8 mouse cellular contexts compared by ENCODE assay signal in the genomic region with DNA sequence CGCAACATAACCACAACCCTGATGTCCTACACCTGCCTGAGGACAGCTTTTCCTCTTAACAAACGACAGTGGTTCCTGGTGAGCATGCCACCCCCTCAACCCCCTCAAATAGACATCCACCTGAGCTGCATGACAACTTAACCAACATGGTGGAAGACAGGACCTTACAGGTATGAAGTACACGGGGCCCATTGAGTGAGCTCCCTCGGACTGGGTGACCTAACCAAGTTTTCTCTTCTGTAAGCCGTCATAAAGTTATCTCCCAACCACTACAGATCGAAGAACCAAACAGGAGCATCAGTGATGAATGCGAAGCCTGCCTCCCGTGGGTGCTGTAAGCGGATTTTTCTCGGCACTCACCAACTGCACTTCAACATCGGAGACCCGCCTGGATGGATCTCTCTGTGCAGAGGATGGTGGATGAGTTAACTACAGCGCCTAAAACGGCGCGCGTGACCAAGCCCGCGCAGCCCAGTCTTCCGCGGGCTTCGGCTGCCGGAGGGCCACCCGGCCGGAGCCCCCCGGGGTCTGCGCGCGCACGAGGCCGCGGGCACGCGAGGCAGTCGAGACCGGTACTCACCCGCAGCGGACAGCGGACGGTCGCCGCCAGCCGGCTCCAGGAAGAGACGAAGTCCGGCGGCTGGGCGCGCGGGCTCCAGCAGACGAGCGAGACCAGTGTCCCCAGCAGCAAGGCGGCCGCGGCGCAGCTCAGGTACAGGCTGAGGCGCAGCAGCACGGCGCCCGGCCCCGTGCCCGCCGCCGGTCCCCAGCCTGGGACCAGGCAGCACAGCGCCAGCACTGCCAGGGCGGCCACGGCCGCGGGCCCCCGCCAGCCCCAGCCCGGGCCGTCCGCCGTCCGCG. TPM values are rescaled to one million over a fixed set of nuclear protein-coding genes. Genes with fewer than 3 reads are reported as not detected.
DNase-seq lines count a peak whose midpoint lies in the region; ATAC-seq and TF ChIP-seq lines count a peak whose summit lies in the region.

Gene Cfap97 (plus strand): TSS at position 570 of the 861 bp plus-strand sequence.

- H3K9me3 ChIP-seq in forebrain, postnatal 0 days (ENCODE audit: low read length), result no peaks in the 10 kb centered on the region
- no peaks in the 10 kb centered on the region for H3K9me3 ChIP-seq in hindbrain, embryonic 10.5 days
- no peaks in the 10 kb centered on the region for H3K9me3 ChIP-seq in megakaryocyte, embryonic 14.5 days

- no peak for TF ChIP-seq POLR2A in cerebellum, adult 2 months (IDR thresholded peaks at IDR 0.05; ENCODE audit: borderline replicate concordance, insufficient read depth, low read length)

- peak within 1 kb of the TSS; percentile 92 for H3K4me3 ChIP-seq in cerebellum, adult 2 months (replicated peaks; ENCODE audit: insufficient read depth, low read depth, low read length)
- peak within 1 kb of the TSS; percentile 89 for H3K4me3 ChIP-seq in forebrain, postnatal 0 days (ENCODE audit: low read depth, low read length)
- peak within 1 kb of the TSS; percentile 83 for H3K4me3 ChIP-seq in hindbrain, embryonic 10.5 days
- H3K4me3 ChIP-seq in megakaryocyte, embryonic 14.5 days (replicated peaks), result peak within 1 kb of the TSS; percentile 97

- peaks cover 13% of the 10 kb centered on the region for H3K4me1 ChIP-seq in cerebellum, adult 2 months (ENCODE audit: control insufficient read depth, insufficient read depth, low read length)
- 0 out of 2 replicates have a peak, but pooled peaks cover 12% of the 10 kb centered on the region for H3K4me1 ChIP-seq in forebrain, postnatal 0 days (ENCODE audit: insufficient read depth)
- H3K4me1 ChIP-seq in hindbrain, embryonic 10.5 days (replicated peaks), result peaks cover 18% of the 10 kb centered on the region
- H3K4me1 ChIP-seq in megakaryocyte, embryonic 14.5 days, result peaks cover 63% of the 10 kb centered on the region

- H3K9ac ChIP-seq in forebrain, postnatal 0 days, result peak within 1 kb of the TSS; percentile 79

- peak within 1 kb of the TSS; percentile 64 for H3K4me2 ChIP-seq in forebrain, postnatal 0 days (ENCODE audit: low read depth)

- peak within 1 kb of the TSS; percentile 94 for H3K27ac ChIP-seq in cerebellum, adult 2 months (ENCODE audit: insufficient read depth, low read length)
- H3K27ac ChIP-seq in forebrain, postnatal 0 days (ENCODE audit: low read depth, low read length), result peak within 1 kb of the TSS; percentile 81
- peak within 1 kb of the TSS; percentile 88 for H3K27ac ChIP-seq in hindbrain, embryonic 10.5 days

- DNase-seq in NIH3T3 (ENCODE audit: low read depth), result peak; percentile 63
- peak; percentile 73 to 79 for DNase-seq in cerebellum, adult 2 months
- DNase-seq in forebrain, postnatal 0 days, result peak; percentile 63
- peak; percentile 68 for DNase-seq in hindbrain, embryonic 10.5 days (ENCODE audit: low spot score)
- peak in 1 of 2 experiments; percentile 32 for DNase-seq in left cerebral cortex, adult 8-10 months (ENCODE audit: low spot score in 2 of 2)
- DNase-seq in right cerebral cortex, postnatal 25 days, result peak; percentile 66
- DNase-seq in natural killer cell, adult 2 months (ENCODE audit: low spot score in 2 of 2), result no peak

- no peak for TF ChIP-seq CTCF in cerebellum, adult 2 months (IDR thresholded peaks at IDR 0.05; ENCODE audit: borderline replicate concordance, insufficient read depth, low read depth, low read length)
- no peak for TF ChIP-seq CTCF in forebrain, postnatal 0 days (IDR thresholded peaks at IDR 0.05; ENCODE audit: low read depth)

- peak; percentile 64 for ATAC-seq in forebrain, postnatal 0 days

- no peaks in the 10 kb centered on the region for H3K27me3 ChIP-seq in cerebellum, adult 2 months (ENCODE audit: control insufficient read depth, insufficient read depth, low read length)
- H3K27me3 ChIP-seq in forebrain, postnatal 0 days (ENCODE audit: insufficient read depth, low read length), result no peaks in the 10 kb centered on the region
- peaks cover 37% of the 10 kb centered on the region for H3K27me3 ChIP-seq in hindbrain, embryonic 10.5 days (ENCODE audit: insufficient read depth, poor library complexity, severe bottlenecking)
- no peaks in the 10 kb centered on the region for H3K27me3 ChIP-seq in megakaryocyte, embryonic 14.5 days (replicated peaks)

- WGBS in cerebellum, adult 2 months, result under 1% methylated on average over 72 of the region's 75 CpGs
- WGBS in forebrain, postnatal 0 days, result 3% methylated on average over 62 of the region's 75 CpGs
- under 1% methylated on average over 74 of the region's 75 CpGs for WGBS in hindbrain, embryonic 10.5 days

- H3K36me3 ChIP-seq in forebrain, postnatal 0 days (ENCODE audit: insufficient read depth), result no peaks in the 10 kb centered on the region
- H3K36me3 ChIP-seq in hindbrain, embryonic 10.5 days, result no peaks in the 10 kb centered on the region
- peaks cover 5% of the 10 kb centered on the region for H3K36me3 ChIP-seq in megakaryocyte, embryonic 14.5 days (replicated peaks; ENCODE audit: low read length)

RNA-seq across cellular contexts. Expression of gene Cfap97, which starts in this region (rescaled TPM):
- 17.4 and 17.5 TPM in 2 replicates for polyA plus RNA-seq in cerebellum, adult 2 months (2012; rRNA removed)
- total RNA-seq in forebrain, postnatal 0 days (2014; rRNA removed), result 17.5 and 24.4 TPM in 2 replicates
- 15.4 and 22.1 TPM in 2 replicates for polyA plus RNA-seq in forebrain, postnatal 0 days (2015; fragmentation: Nextera tagmentation; extraction: Ambion mirVana)
- 14.9 and 19.8 TPM in 2 replicates for polyA plus RNA-seq in hindbrain, embryonic 10.5 days (2016; fragmentation: Nextera tagmentation; extraction: Ambion mirVana)
- total RNA-seq in left cerebral cortex, adult 8-10 months (2022), result 10 to 100 TPM; 23.9 to 27.6 (median 25.7) TPM
- 0.76 TPM in 1 of 2 replicates, not detected in the other for polyA plus RNA-seq in megakaryocyte, embryonic 14.5 days (2012; ENCODE audit: insufficient read depth, low replicate concordance)

Comparison
In these comparisons a context has a peak if more than half of its experiments do, and no peak if none do; other contexts are left out.
1. DNase-seq: peak in NIH3T3 (single experiment), cerebellum, adult 2 months (2 of 2), forebrain, postnatal 0 days (single experiment), hindbrain, embryonic 10.5 days (single experiment) and right cerebral cortex, postnatal 25 days (single experiment); none in natural killer cell, adult 2 months (0 of 2).
2. Peak in every context shown above with its lines, with median percentiles within 50 percentile points of each other: H3K27ac ChIP-seq and H3K4me3 ChIP-seq.